Mouse (Mus musculus) urinary bladder, adult 2 months (tissue): ENCODE measurements around the gene Prkcsh. TPM values are rescaled to one million over a fixed set of nuclear protein-coding genes. Genes with fewer than 3 reads are reported as not detected.

Source experiments
- DNase-seq: peaks from one replicate; pipeline ENCODE4 v3.0.0; 2022; ENCODE audit warnings: low spot score
- polyA plus RNA-seq: library from polyadenylated mRNA; depleted of rRNA; stranded (reverse); fragments of >200 nt; gene quantifications from 2 replicates; pipeline ENCODE4 v1.2.3, GENCODE M21; 2012; rRNA removed

Gene Prkcsh
- 84.4 and 86.5 TPM in 2 replicates for polyA plus RNA-seq

DNA sequence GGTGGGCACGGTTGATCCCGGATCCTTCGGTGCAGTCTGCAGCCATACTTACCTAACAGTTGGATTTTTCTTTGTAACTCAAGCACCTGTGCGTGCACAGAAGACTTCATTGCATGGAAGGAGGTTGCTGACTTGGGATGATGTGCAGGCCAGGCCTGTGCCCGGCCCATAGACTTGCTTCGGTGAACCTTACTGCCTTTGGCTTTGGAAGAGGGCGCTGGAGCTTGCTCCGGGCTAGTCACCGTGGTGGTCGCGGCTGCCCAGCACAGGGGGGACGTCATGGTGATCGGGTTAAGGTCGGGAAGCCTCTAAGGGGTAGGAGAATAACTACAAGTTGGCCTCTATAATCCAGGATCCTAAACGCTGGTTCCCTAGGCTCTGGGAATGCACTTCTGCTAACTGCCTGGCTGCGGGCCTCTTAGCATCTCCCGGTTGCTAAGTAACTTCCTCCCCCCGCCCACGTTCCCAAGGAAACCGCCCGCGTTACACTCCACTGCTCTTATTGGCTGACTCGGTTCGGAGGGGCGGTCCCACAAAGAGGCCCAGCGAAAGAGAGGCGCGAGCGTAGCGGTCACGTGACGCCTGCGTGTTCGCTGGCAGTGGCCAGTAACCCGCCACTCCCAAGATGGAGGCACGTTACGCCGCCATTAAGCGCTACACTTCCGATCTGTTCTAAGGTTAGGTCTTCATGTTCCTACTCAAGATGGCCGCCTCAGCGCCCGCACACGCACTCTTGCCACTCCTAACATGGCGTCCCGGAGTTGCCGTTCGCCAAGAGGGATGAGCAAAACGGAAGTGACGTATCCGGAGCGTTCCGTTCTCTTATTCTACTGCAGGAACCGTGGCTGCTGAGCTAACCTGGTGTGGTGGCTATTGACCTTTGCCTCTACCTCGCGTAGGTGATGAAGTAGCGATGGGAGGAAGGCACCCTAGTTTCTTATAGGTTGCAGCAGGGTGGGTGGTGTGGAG, at the start of gene Prkcsh, which contains the start of gene Ccdc151:
Gene Prkcsh (plus strand): TSS at position 613 of the 969 bp plus-strand sequence.
Gene Ccdc151 (minus strand): TSS at position 441 of the 969 bp plus-strand sequence.
- DNase-seq, result peak; percentile 82

DNA sequence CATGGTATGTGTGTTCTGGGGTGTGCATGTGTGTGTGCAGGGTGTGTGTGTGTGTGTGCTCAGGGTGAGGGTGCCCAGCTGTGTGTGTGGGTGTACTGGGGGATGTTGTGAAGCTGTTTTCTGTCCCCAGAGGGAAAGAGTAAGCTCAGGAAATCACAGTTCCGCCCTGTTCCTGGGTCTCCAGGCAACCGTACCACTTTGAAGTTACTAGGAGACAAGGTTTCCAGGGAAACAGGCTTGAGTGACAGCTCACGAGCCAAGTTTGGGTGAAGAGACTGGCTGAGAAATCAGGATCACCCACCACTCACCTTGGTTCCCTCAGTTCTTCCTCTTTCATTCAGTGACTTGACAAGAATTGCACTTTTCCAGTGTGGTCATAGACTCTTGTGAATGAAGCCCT, 49.0 kb upstream of the Prkcsh start:
- no peak for DNase-seq

DNA sequence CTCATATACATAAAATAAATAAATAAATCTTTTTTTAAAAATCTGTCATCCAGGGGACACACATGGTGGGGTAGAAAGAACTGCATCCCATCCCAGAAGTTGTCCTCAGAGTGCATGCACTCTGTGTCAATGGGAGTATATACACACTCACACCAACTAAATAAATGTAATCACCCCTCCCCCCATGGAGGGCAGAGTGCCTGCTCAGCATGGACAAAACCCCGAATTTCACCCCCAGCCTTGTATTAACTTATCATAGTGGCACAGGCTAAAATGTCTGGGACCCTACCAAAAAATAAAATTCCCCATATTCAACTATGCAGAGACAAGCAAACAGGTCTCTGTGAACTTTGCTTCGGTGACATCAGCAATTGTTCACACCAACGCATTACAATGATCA, 48.0 kb upstream of the Prkcsh start:
- DNase-seq, result no peak

- no peak for DNase-seq
These were observed 47.4 kb upstream of the Prkcsh start for GRCm38 (mm10) chr9:21955225-21955569.

GRCm38 (mm10) chr9:21955570-21956281, 46.9 kb upstream of the Prkcsh start, which contains the start of gene Swsap1:
Gene Swsap1, plus strand, starts transcription at chr9:21955755.
- DNase-seq, result peak; percentile 98

DNA sequence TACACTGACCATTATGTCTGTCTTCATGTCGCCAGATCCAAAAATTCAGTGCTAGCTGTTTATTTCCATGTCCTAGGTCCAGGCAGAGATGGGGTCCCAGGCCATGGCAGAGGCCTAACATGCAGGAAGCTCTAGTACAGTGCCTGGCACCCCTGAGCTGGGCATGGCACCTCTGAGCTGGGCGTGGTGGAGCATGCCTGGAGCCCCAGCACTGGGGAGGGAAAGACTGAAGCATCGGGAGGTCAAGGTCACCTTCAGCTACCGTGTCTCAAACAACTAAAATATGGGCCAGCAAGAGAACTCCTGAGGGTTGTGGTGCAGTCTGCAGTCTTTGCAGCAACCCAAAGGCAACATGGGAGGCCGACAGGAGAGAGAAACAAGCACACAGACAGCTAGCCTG, 44.2 kb upstream of the Prkcsh start:
- no peak for DNase-seq

DNA sequence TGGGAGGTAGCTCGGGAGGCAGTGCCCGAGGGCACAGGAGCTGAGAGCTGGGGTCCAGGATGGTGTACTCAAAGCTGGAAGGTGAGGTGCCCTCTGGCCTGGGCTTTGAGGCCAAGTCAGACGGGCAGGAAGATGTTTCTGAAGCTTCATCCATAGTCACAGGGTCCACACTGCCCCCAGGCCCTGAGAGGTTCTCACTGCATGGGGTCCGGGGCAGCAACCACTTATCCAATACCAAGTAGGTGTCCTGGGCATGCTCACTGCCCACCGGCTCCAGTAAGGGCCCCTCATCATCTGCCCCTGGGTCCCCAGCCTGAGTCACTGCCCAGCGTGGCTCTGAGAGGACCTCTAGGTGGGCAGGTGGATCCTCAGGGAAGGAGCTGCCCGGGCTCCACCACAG, 43.4 kb upstream of the Prkcsh start:
- DNase-seq, result no peak

DNA sequence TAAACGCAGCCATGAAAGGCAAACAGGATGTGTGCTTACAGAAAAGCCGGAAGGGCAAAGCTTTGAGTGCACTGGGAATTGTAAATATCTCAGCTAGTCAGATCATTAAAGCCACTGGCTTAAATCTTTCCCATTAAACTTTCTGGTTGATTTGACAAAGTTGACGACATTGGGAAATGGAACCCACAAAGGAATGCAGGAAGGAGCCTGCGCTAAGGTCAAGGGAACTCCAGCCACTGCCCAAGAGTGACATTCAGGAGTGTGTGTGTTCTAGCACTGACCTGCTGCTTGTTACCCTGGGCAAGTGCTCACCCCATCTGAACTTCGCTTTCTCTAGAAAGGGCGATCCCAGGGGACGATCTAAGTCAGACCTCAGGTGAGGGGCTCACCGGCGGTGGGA, 42.5 kb upstream of the Prkcsh start:
- no peak for DNase-seq

- DNase-seq, result no peak
These were observed 41.9 kb upstream of the Prkcsh start for GRCm38 (mm10) chr9:21960558-21961208.

GRCm38 (mm10) chr9:21961366-21961980, 41.1 kb upstream of the Prkcsh start:
- DNase-seq, result no peak

GRCm38 (mm10) chr9:21962010-21962409, 40.6 kb upstream of the Prkcsh start:
- no peak for DNase-seq

- no peak for DNase-seq
These were observed 40.1 kb upstream of the Prkcsh start for GRCm38 (mm10) chr9:21962416-21963059.

DNA sequence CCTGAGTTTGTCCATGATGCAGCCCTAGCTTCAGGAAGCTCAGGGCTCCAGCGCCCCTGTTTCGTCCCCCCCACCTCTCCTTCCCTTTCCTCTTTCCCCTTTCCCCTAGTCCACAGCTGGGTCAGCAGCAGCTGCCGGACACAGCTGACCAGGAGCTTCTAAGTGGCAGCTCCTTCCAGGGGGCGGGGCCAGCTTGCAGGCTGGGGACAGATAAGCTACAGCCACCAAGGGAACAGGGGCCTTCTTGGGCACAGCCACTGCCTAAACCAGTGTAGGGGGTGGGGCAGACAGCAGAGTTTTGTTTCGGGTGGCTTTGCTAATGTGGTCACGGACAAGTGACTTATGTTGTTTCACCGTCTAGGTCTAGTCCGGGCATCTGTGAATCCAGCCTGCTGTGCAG, 39.2 kb upstream of the Prkcsh start, which contains the start of gene Epor:
Gene Epor (minus strand): TSS at position 90 of the 400 bp plus-strand sequence.
- no peak for DNase-seq

DNA sequence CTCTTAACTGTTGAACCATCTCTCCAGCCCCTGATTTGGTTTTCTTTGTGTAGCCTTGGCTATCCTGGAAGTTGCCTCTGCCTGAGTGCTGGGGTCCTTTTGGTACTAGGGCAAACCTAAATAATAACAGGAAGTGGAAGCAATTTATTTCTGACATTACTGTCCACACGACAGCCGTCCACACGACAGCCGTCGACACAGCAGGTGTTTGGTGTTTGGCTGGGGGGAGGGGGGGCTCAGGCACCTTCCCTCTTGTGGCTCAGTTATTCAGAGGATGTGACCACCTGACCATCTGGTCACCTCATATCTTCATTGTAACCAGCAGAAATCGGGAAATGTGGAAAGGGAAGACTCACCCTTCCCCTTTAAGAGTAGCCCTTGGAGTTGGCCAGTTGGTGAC, 33.7 kb upstream of the Prkcsh start:
- no peak for DNase-seq

DNA sequence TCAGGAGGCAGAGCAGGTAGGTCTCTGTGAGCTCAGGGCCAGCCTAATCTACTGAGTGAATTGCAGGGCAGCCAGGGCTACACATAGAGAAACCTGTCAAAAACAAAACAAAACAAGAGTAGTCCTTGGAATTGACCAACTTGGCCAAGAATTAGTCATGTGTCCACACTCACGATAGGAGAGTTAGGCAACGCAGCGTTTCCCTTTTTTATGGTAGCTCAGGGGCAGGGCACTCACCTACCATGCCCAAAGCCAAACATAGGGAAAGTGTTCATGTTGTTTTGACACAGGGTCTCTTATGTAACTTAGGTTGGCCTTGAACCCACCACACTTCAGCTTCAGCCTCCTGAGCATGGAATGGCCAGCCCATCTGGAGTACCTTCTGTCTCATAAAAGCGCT, 33.3 kb upstream of the Prkcsh start:
- DNase-seq, result no peak

- no peak for DNase-seq
These were observed 25.9 kb upstream of the Prkcsh start for GRCm38 (mm10) chr9:21976626-21977175.

- DNase-seq, result no peak
These were observed 25.3 kb upstream of the Prkcsh start for GRCm38 (mm10) chr9:21977331-21977730.

- DNase-seq, result no peak
These were observed 24.6 kb upstream of the Prkcsh start for GRCm38 (mm10) chr9:21977972-21978371.

GRCm38 (mm10) chr9:21978398-21979128, 24.0 kb upstream of the Prkcsh start:
- no peak for DNase-seq

DNA sequence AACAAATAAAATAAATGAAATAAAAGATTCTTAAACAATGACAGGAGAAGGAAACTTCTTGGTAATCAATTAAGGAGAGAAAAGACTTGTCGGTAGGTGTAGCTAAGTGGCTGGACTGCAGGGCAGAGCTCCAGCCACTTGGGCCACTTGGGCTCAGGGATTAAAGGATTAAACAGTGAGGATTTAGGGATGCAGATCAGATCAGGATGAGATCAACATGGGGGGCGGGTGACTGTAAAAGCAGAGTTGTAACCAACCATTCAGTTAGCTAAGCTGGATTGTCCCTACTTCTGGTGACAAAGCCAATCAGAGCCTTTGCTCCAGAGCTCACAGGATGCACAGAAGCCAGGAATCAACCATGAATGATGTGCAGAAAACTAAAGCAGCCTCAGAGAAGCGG, 18.7 kb upstream of the Prkcsh start:
- no peak for DNase-seq
